Mouse (Mus musculus) CD4-positive helper T cell, adult 2 months (primary cell): Measurements from ENCODE around the gene Mecom.

Experiments used
- DNase-seq: peaks from one replicate; pipeline ENCODE4 v3.0.0-alpha.2; 2012; ENCODE audit warnings: low read depth, missing footprints, low spot score

Mecom gene

GRCm38 (mm10) chr3:30038545-30038944 lies 509.3 kb downstream of the Mecom start:
- no peak for DNase-seq

- no peak for DNase-seq
These were observed 527.8 kb downstream of the Mecom start for GRCm38 (mm10) chr3:30019961-30020360.

GRCm38 (mm10) chr3:30019411-30019810 lies 528.4 kb downstream of the Mecom start:
- DNase-seq, result no peak

- DNase-seq, result no peak
These were observed 529.6 kb downstream of the Mecom start for GRCm38 (mm10) chr3:30018202-30018601.

GRCm38 (mm10) chr3:30016766-30017165 lies 531.0 kb downstream of the Mecom start:
- DNase-seq, result no peak

GRCm38 (mm10) chr3:30014962-30015660 lies 532.7 kb downstream of the Mecom start:
- no peak for DNase-seq

- DNase-seq, result no peak
These were observed 533.5 kb downstream of the Mecom start for GRCm38 (mm10) chr3:30014279-30014678.

- DNase-seq, result no peak
These were observed 534.4 kb downstream of the Mecom start for GRCm38 (mm10) chr3:30013416-30013815.

GRCm38 (mm10) chr3:30012666-30013365 lies 535.0 kb downstream of the Mecom start:
- no peak for DNase-seq

GRCm38 (mm10) chr3:30012150-30012549 lies 535.7 kb downstream of the Mecom start:
- no peak for DNase-seq

- DNase-seq, result no peak
These were observed 536.1 kb downstream of the Mecom start for GRCm38 (mm10) chr3:30011712-30012111.

- no peak for DNase-seq
These were observed 536.9 kb downstream of the Mecom start for GRCm38 (mm10) chr3:30010889-30011288.

- DNase-seq, result no peak
These were observed 538.2 kb downstream of the Mecom start for GRCm38 (mm10) chr3:30009596-30009995.

GRCm38 (mm10) chr3:30004888-30005405 lies 542.9 kb downstream of the Mecom start:
- no peak for DNase-seq

- DNase-seq, result no peak
These were observed 547.5 kb downstream of the Mecom start for GRCm38 (mm10) chr3:30000260-30000659.

- no peak for DNase-seq
These were observed 548.8 kb downstream of the Mecom start for GRCm38 (mm10) chr3:29999035-29999434.

GRCm38 (mm10) chr3:29997068-29997467 lies 550.7 kb downstream of the Mecom start:
- DNase-seq, result no peak

GRCm38 (mm10) chr3:29993346-29993745 lies 554.5 kb downstream of the Mecom start:
- no peak for DNase-seq

- no peak for DNase-seq
These were observed 556.3 kb downstream of the Mecom start for GRCm38 (mm10) chr3:29991523-29991922.

- DNase-seq, result no peak
These were observed 563.4 kb downstream of the Mecom start for GRCm38 (mm10) chr3:29984431-29984830.

- DNase-seq, result no peak
These were observed 566.4 kb downstream of the Mecom start for GRCm38 (mm10) chr3:29981259-29981910.

- DNase-seq, result no peak
These were observed 567.3 kb downstream of the Mecom start for GRCm38 (mm10) chr3:29980531-29980930.
